Mouse (Mus musculus) hindbrain, embryonic 16.5 days (tissue): Measurements from ENCODE around the gene Fbxl2. TPM values are rescaled to one million over a fixed set of nuclear protein-coding genes. Genes with fewer than 3 reads are reported as not detected.
"Not testable (repeated sequence)": the region's sequence is repeated elsewhere in the genome, so short reads cannot be mapped to it uniquely, and the experiment has no call there.

ENCODE experiments used
- ATAC-seq: fragments of 200-750 bp; cut with Nextera tagmentation; 2 replicates; pipeline ENCODE4 v1.8.0; 2017; ENCODE audit warnings: moderate TSS enrichment, moderate library complexity
- H3K27ac ChIP-seq: fragments of 300-500 bp; sonication (generic); 2 replicates; pipeline ENCODE4 v1.5.1; 2014; ENCODE audit warnings: low read depth, mild to moderate bottlenecking, control low read depth, low read length, moderate library complexity
- H3K27me3 ChIP-seq: fragments of 300-500 bp; sonication (generic); replicated peaks from 2 replicates; pipeline ENCODE4 v1.6.1; 2014; ENCODE audit warnings: low read length; ENCODE audit not compliant: control insufficient read depth, insufficient read depth
- H3K36me3 ChIP-seq: fragments of 300-500 bp; sonication (generic); 2 replicates; pipeline ENCODE4 v1.6.1; 2014; ENCODE audit warnings: mild to moderate bottlenecking, low read length, moderate library complexity, mixed read lengths; ENCODE audit not compliant: control insufficient read depth, insufficient read depth
- H3K4me1 ChIP-seq: fragments of 300-500 bp; sonication (generic); 2 replicates; pipeline ENCODE4 v1.6.1; 2014; ENCODE audit warnings: low read depth, low read length; ENCODE audit not compliant: control insufficient read depth, insufficient read depth
- H3K4me2 ChIP-seq: fragments of 300-500 bp; sonication (generic); 2 replicates; pipeline ENCODE4 v1.6.1; 2014; ENCODE audit warnings: mild to moderate bottlenecking, low read length, control low read depth, moderate library complexity
- H3K4me3 ChIP-seq: fragments of 300-500 bp; sonication (generic); 2 replicates; pipeline ENCODE4 v1.5.1; 2014; ENCODE audit warnings: mild to moderate bottlenecking, low read length, control low read depth, moderate library complexity
- H3K9ac ChIP-seq: fragments of 300-500 bp; sonication (generic); 2 replicates; pipeline ENCODE4 v1.6.1; 2014; ENCODE audit warnings: low read depth, mild to moderate bottlenecking, control low read depth, low read length, moderate library complexity
- H3K9me3 ChIP-seq: fragments of 300-500 bp; sonication (generic); 2 replicates; pipeline ENCODE4 v1.6.1; 2014; ENCODE audit warnings: mild to moderate bottlenecking, low read length, moderate library complexity; ENCODE audit not compliant: control insufficient read depth
- WGBS: fragments of 180-500 bp; shearing (Covaris S2); extraction: QIAGEN DNeasy Blood & Tissue Kit; methylation state at CpG from one replicate; pipeline ENCODE4 v1.1.7; 2014; 5-methylcytosine and 5-hydroxymethylcytosine counted together
- polyA plus RNA-seq: library from polyadenylated mRNA; unstranded; fragments of >200 nt; fragmentation: Nextera tagmentation; extraction: Ambion mirVana; gene quantifications from 2 replicates; pipeline ENCODE4 v1.2.1, GENCODE M21; 2015

Fbxl2 gene
- polyA plus RNA-seq = 29.3 and 31.9 TPM in 2 replicates

- H3K4me2 ChIP-seq = no peak within 1 kb of the TSS
- H3K36me3 ChIP-seq = no peaks in the 10 kb centered on the region
- H3K4me3 ChIP-seq = no peak within 1 kb of the TSS
- no peaks in the 10 kb centered on the region for H3K27me3 ChIP-seq
- 80% methylated on average over 10 of the region's 10 CpGs for WGBS
- no peak for ATAC-seq
- 0 out of 2 replicates have a peak, but pooled peaks cover 3% of the 10 kb centered on the region for H3K9me3 ChIP-seq
- H3K27ac ChIP-seq = no peak within 1 kb of the TSS
- no peaks in the 10 kb centered on the region for H3K4me1 ChIP-seq
- no peak within 1 kb of the TSS for H3K9ac ChIP-seq
Observed at GRCm38 (mm10) chr9:114046028-114046427, at the start of gene Fbxl2. Gene Fbxl2, minus strand, starts transcription at chr9:114046191.

- no peak for ATAC-seq
- no peak overlapping the region for H3K9ac ChIP-seq
- H3K4me2 ChIP-seq = no peak overlapping the region
- H3K4me1 ChIP-seq = no peaks in the 10 kb centered on the region
- H3K27me3 ChIP-seq = no peaks in the 10 kb centered on the region
- 92% methylated on average over 2 of the region's 2 CpGs for WGBS
- H3K4me3 ChIP-seq = no peak overlapping the region
- H3K9me3 ChIP-seq = no peaks in the 10 kb centered on the region
- H3K27ac ChIP-seq = no peak overlapping the region
- no peaks in the 10 kb centered on the region for H3K36me3 ChIP-seq
Observed at GRCm38 (mm10) chr9:114094854-114095253, 48.9 kb upstream of the Fbxl2 start.

GRCm38 (mm10) chr9:114092188-114092587 is 46.2 kb upstream of the Fbxl2 start:
- not testable (repeated sequence) for H3K9ac ChIP-seq, H3K27ac ChIP-seq, H3K4me1 ChIP-seq, H3K36me3 ChIP-seq, H3K27me3 ChIP-seq, H3K4me2 ChIP-seq, H3K4me3 ChIP-seq, H3K9me3 ChIP-seq
- WGBS = 13% methylated on average over 8 of the region's 9 CpGs
- ATAC-seq = peak; percentile 45

GRCm38 (mm10) chr9:114088885-114089284 is 42.9 kb upstream of the Fbxl2 start:
- not testable (repeated sequence) for H3K4me3 ChIP-seq, H3K9ac ChIP-seq, ATAC-seq, H3K27ac ChIP-seq, H3K9me3 ChIP-seq, H3K36me3 ChIP-seq, H3K4me1 ChIP-seq, H3K4me2 ChIP-seq, H3K27me3 ChIP-seq
- WGBS = 94% methylated on average over 6 of the region's 6 CpGs

GRCm38 (mm10) chr9:114087106-114087815 is 41.3 kb upstream of the Fbxl2 start:
- no peaks in the 10 kb centered on the region for H3K4me1 ChIP-seq
- ATAC-seq = no peak
- no peak overlapping the region for H3K27ac ChIP-seq
- no peaks in the 10 kb centered on the region for H3K36me3 ChIP-seq
- H3K9me3 ChIP-seq = no peaks in the 10 kb centered on the region
- H3K9ac ChIP-seq = no peak overlapping the region
- no peak overlapping the region for H3K4me2 ChIP-seq
- 67% methylated on average over 11 of the region's 11 CpGs for WGBS
- H3K4me3 ChIP-seq = no peak overlapping the region
- H3K27me3 ChIP-seq = no peaks in the 10 kb centered on the region

GRCm38 (mm10) chr9:114086422-114086821 is 40.4 kb upstream of the Fbxl2 start:
- Histone ChIP-seq H3K9me3 (no peaks in the 10 kb centered on the region), H3K36me3 (no peaks in the 10 kb centered on the region), H3K27ac (no peak overlapping the region), H3K9ac (no peak overlapping the region), H3K4me3 (no peak overlapping the region), H3K4me1 (no peaks in the 10 kb centered on the region), H3K4me2 (no peak overlapping the region), H3K27me3 (no peaks in the 10 kb centered on the region)
- 96% methylated on average over 3 of the region's 3 CpGs for WGBS
- ATAC-seq = no peak

- H3K4me2 ChIP-seq = no peak overlapping the region
- no peaks in the 10 kb centered on the region for H3K27me3 ChIP-seq
- no peak overlapping the region for H3K27ac ChIP-seq
- H3K36me3 ChIP-seq = no peaks in the 10 kb centered on the region
- no peaks in the 10 kb centered on the region for H3K4me1 ChIP-seq
- no peak for ATAC-seq
- H3K4me3 ChIP-seq = no peak overlapping the region
- H3K9me3 ChIP-seq = no peaks in the 10 kb centered on the region
- 93% methylated on average over 19 of the region's 19 CpGs for WGBS
- H3K9ac ChIP-seq = no peak overlapping the region
Observed at GRCm38 (mm10) chr9:114073681-114074080, 27.7 kb upstream of the Fbxl2 start.

GRCm38 (mm10) chr9:114069372-114069771 is 23.4 kb upstream of the Fbxl2 start:
- Histone ChIP-seq H3K27ac (no peak overlapping the region), H3K9me3 (no peaks in the 10 kb centered on the region), H3K4me3 (no peak overlapping the region), H3K36me3 (no peaks in the 10 kb centered on the region), H3K4me1 (no peaks in the 10 kb centered on the region), H3K4me2 (no peak overlapping the region), H3K9ac (no peak overlapping the region), H3K27me3 (no peaks in the 10 kb centered on the region)
- no peak for ATAC-seq
- 71% methylated on average over 6 of the region's 6 CpGs for WGBS

- Histone ChIP-seq H3K9me3 (no peaks in the 10 kb centered on the region), H3K36me3 (no peaks in the 10 kb centered on the region), H3K4me3 (no peak overlapping the region), H3K9ac (no peak overlapping the region), H3K4me2 (no peak overlapping the region), H3K4me1 (no peaks in the 10 kb centered on the region), H3K27ac (no peak overlapping the region), H3K27me3 (no peaks in the 10 kb centered on the region)
- ATAC-seq = no peak
- 51% methylated on average over 12 of the region's 12 CpGs for WGBS
Observed at GRCm38 (mm10) chr9:114068494-114069053, 22.6 kb upstream of the Fbxl2 start.
